Mouse (Mus musculus): Measurements from ENCODE around the gene H2-DMb2.

DNA sequence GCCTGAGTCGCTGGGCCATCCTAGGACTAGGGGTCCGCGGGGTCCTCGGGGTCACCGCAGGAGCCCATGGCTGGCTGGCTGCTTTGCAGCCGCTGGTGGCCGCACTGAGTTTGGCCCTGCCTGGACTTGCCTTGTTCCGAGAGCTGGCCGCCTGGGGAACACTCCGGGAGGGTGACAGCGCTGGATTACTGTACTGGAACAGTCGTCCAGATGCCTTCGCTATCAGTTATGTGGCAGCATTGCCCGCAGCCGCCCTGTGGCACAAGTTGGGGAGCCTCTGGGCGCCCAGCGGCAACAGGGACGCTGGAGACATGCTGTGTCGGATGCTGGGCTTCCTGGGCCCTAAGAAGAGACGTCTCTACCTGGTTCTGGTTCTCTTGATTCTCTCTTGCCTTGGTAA, 44.9 kb downstream of the H2-DMb2 start:
- TF ChIP-seq POLR2A (IDR thresholded peaks at IDR 0.05; ENCODE audit: borderline replicate concordance, low read depth, low read length) (no peak), CTCF (IDR thresholded peaks at IDR 0.05; ENCODE audit: low read depth, low read length) (no peak)

All from bone marrow macrophage, adult 2 months (primary cell).